Mouse (Mus musculus) lung, adult 2 months (tissue): ENCODE data around the gene Dlg1.

Experiments
- CTCF ChIP-seq: fragments of 200-500 bp; IDR thresholded peaks from 2 replicates; pipeline ENCODE4 v1.5.1; 2011; ENCODE audit warnings: mild to moderate bottlenecking, low read length, control low read depth; ENCODE audit not compliant: insufficient read depth
- POLR2A ChIP-seq: fragments of 200-500 bp; IDR thresholded peaks from 2 replicates; pipeline ENCODE4 v1.6.1; 2011; ENCODE audit warnings: low read depth, mild to moderate bottlenecking, control low read depth, low read length, borderline replicate concordance; ENCODE audit errors: extremely low read depth

GRCm38 (mm10) chr16:31639946-31640345 is 23.3 kb upstream of the Dlg1 start:
- no peak for TF ChIP-seq CTCF
- no peak for TF ChIP-seq POLR2A
